Mouse (Mus musculus) liver, embryonic 14.5 days (tissue): ENCODE data around the gene 9230104L09Rik.

ENCODE experiments used
- CTCF ChIP-seq: IDR thresholded peaks from 2 replicates; pipeline ENCODE4 v1.5.1; 2016; ENCODE audit warnings: antibody characterized with exemption, low read depth, control low read depth
- EP300 ChIP-seq: IDR thresholded peaks from 2 replicates; pipeline ENCODE4 v1.6.1; 2016; ENCODE audit warnings: antibody characterized with exemption, low read depth

DNA sequence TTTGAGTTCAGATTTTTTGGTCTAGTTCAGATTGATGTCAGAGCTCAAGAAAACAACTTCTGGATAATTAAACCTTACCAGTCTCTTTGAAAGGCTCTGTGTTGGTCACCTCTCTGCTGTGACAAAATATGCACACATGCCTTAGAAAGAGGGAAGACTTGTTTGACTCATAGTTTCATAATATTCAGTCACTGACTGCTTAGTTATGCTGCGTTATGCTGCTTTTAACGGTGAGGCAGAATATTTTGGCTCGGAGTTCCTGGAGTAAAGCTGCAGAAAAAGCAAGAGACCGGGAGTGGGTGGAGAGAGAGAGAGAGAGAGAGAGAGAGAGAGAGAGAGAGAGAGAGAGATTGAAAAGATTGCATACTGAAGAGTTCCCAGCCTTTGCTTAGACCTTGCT, 3.8 kb downstream of the 9230104L09Rik start:
- TF ChIP-seq CTCF = no peak
- no peak for TF ChIP-seq EP300
